ENCODE assay signal across 18 mouse cellular contexts in the genomic region with DNA sequence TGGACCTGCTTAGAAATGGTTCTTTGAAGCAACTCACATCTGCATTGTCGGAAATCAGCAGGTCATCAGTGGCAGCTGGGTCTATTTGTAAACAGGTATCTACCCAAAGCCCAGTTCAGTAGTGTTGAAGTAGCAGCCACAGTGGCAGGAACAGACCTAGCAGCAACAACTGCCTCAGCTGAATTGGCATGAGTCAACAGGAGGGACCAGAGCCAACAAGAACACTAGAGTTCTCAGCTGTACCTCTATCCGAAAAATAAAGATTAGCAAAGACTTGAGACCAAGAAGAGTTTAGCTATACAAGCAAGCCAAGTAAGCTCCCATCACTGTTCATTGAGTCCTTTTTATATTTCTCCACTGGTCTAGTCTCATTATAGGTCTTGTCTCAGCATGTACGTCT.
DNase-seq lines count a peak whose midpoint lies in the region; ATAC-seq lines count a peak whose summit lies in the region.
"Had no signal": no experiment of that assay in that cellular context is flagged by ENCODE, and none has a peak within 500 bp of the region (broad histone marks: within the 10 kb centered on the region; RNA-seq: fewer than 3 reads in every experiment).

No protein-coding gene starts in this region.

- DNase-seq in frontal cortex, postnatal 14 days (ENCODE audit: low spot score in 2 of 2) = no peak
- DNase-seq in 3T3-L1 (ENCODE audit: low read depth, low spot score) (peak; percentile 16), adipocyte (ENCODE audit: low spot score) (peak; percentile 26)
- no peak for DNase-seq in heart, adult 11 months
- DNase-seq: adrenal gland, adult 2 months; adrenal gland, postnatal 10 days; adrenal gland, postnatal 25 days; cerebellum, adult 11 months; cerebellum, adult 2 months; cerebellum, adult 9-10 months; cerebellum, postnatal 10 days; cerebellum, postnatal 25 days; forebrain, postnatal 0 days had no signal

- 0 out of 2 replicates have a peak, but pooled peaks have one; percentile 55 for ATAC-seq in frontal cortex, adult (ENCODE audit: low TSS enrichment)
- ATAC-seq: activated CD4-positive, CD25-positive, alpha-beta regulatory T cell, adult 4 months; forebrain, embryonic 13.5 days; forebrain, embryonic 15.5 days; forebrain, postnatal 0 days; Patski had no signal

Comparison
In these comparisons a context has a peak if more than half of its experiments do, and no peak if none do; other contexts are left out.
1. DNase-seq: peak in 3T3-L1 (single experiment) and adipocyte (single experiment); none in frontal cortex, postnatal 14 days (0 of 2) and heart, adult 11 months (single experiment).